8 mouse cellular contexts compared by ENCODE assay signal in the genomic region with DNA sequence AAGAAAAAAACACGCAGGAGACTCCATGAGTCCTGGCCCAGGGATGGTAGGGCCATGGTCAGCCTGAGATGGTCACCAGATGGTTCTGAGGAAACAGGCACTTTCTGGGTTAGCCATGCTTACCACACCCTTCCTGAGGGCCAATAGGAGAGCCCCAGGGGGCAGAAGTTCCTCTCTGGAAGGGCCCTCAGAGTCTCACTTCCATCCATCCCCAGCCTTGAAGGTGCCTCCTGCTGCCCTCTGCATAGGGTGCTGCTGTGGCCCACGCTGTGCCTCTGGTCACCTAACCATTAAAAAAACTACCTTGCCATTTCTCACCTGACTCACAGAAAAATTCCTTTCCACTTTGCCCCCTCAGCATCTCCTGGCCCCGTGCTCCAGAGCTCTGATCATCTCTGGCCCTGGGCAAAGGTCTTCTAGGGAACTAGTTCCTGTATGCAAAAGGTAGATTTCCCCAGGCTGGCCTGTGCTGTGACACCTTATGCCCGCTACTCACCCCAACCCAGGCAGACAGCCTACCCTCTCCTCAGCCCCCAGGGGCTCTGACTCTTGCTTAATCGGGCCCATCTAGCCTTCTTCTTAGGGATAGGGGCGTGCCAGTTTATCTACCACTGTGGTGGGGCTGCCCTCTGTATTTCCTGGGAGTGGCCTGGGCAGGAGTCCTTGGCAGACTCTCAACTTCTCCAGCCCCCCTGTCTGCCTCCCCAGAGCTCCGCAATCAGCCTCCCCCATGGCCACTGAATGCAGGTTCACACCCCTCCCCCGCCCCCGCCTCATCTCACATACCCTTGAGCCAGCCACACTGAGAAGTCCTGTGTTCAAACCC. TPM values are rescaled to one million over a fixed set of nuclear protein-coding genes. Genes with fewer than 3 reads are reported as not detected.
A peak's percentile ranks its signal among the peaks of the same experiment; 100 is the strongest.
DNase-seq lines count a peak whose midpoint lies in the region; ATAC-seq and TF ChIP-seq lines count a peak whose summit lies in the region.

No protein-coding gene starts in this region.

- H3K4me2 ChIP-seq in stomach, postnatal 0 days (replicated peaks; ENCODE audit: low read depth) = peak overlapping the region; percentile 54

- H3K9me3 ChIP-seq in stomach, postnatal 0 days (ENCODE audit: control insufficient read depth, low read length) = no peaks in the 10 kb centered on the region

- no peak overlapping the region for H3K9ac ChIP-seq in heart, adult 2 months (ENCODE audit: low read depth, low read length)
- peak overlapping the region; percentile 60 for H3K9ac ChIP-seq in stomach, postnatal 0 days (ENCODE audit: low read length)

- TF ChIP-seq CTCF in heart, adult 2 months (IDR thresholded peaks at IDR 0.05) = no peak
- TF ChIP-seq CTCF in thymus, adult 2 months (IDR thresholded peaks at IDR 0.05; ENCODE audit: borderline replicate concordance, control insufficient read depth, extremely low read depth, insufficient read depth, low read length, poor library complexity) = no peak
- no peak for TF ChIP-seq CTCF in stomach, postnatal 0 days (IDR thresholded peaks at IDR 0.05; ENCODE audit: low read depth)

- intact Hi-C loops in heart, adult 2 months (cut with DNase I) = no loop called here
- intact Hi-C loops in heart, postnatal 36 days (cut with DNase I) = no loop called here

- DNase-seq in heart, adult 2 months = peak in 1 of 2 experiments; percentile 35
- no peak for DNase-seq in heart, postnatal 36 days
- DNase-seq in thymus, adult 2 months = no peak
- no peak for DNase-seq in thymus, adult 18-20 months
- DNase-seq in kidney, postnatal 4 days = peak; percentile 45 to 62
- DNase-seq in stomach, postnatal 0 days (ENCODE audit: low spot score) = peak; percentile 38
- no peak for DNase-seq in layer of hippocampus, postnatal 10 days (ENCODE audit: low spot score in 2 of 2)
- DNase-seq in urinary bladder, adult 18-20 months (ENCODE audit: low spot score in 2 of 2) = no peak

- ATAC-seq in stomach, postnatal 0 days (ENCODE audit: low FRiP score, low TSS enrichment) = peak; percentile 19; the same call in 1 of the 2 replicates

- no peak overlapping the region for H3K27ac ChIP-seq in heart, adult 2 months
- peak overlapping the region; percentile 70 for H3K27ac ChIP-seq in thymus, adult 2 months (ENCODE audit: control insufficient read depth, insufficient read depth, low read length)
- peak overlapping the region; percentile 86 for H3K27ac ChIP-seq in stomach, postnatal 0 days (replicated peaks)

- H3K4me3 ChIP-seq in heart, adult 2 months = no peak overlapping the region
- H3K4me3 ChIP-seq in thymus, adult 2 months (ENCODE audit: control insufficient read depth, insufficient read depth, low read length) = peak overlapping the region; percentile 2
- peak overlapping the region; percentile 35 for H3K4me3 ChIP-seq in stomach, postnatal 0 days (ENCODE audit: low read depth, low read length)

- WGBS in heart, adult 2 months = 49% methylated on average over 9 of the region's 9 CpGs
- WGBS in thymus, adult 2 months = 30% methylated on average over 9 of the region's 9 CpGs
- 34% methylated on average over 8 of the region's 9 CpGs for WGBS in stomach, postnatal 0 days

- no peaks in the 10 kb centered on the region for H3K36me3 ChIP-seq in heart, adult 2 months (ENCODE audit: control insufficient read depth, insufficient read depth, low read length)
- H3K36me3 ChIP-seq in thymus, adult 2 months (ENCODE audit: control insufficient read depth, insufficient read depth, low read length) = no peaks in the 10 kb centered on the region
- no peaks in the 10 kb centered on the region for H3K36me3 ChIP-seq in stomach, postnatal 0 days (ENCODE audit: control insufficient read depth, insufficient read depth, low read length)

- no peaks in the 10 kb centered on the region; the same call in 1 of the 2 replicates for H3K4me1 ChIP-seq in heart, adult 2 months (ENCODE audit: control insufficient read depth, insufficient read depth, low read length)
- H3K4me1 ChIP-seq in thymus, adult 2 months (replicated peaks; ENCODE audit: control insufficient read depth, insufficient read depth, low read length) = peaks cover 65% of the 10 kb centered on the region
- H3K4me1 ChIP-seq in stomach, postnatal 0 days (replicated peaks; ENCODE audit: control insufficient read depth, insufficient read depth) = 0 out of 2 replicates have a peak, but pooled peaks cover 5% of the 10 kb centered on the region

- no peaks in the 10 kb centered on the region for H3K79me2 ChIP-seq in heart, adult 2 months (replicated peaks; ENCODE audit: control insufficient read depth, insufficient read depth, low read length)

- no peak for TF ChIP-seq EP300 in heart, adult 2 months (IDR thresholded peaks at IDR 0.05; ENCODE audit: insufficient read depth, low read depth, low read length)
- no peak for TF ChIP-seq EP300 in stomach, postnatal 0 days (optimal IDR thresholded peaks at IDR 0.05)

- peak; percentile 29; the same call in 1 of the 2 replicates for TF ChIP-seq POLR2A in heart, adult 2 months (IDR thresholded peaks at IDR 0.05; ENCODE audit: insufficient read depth, low read depth, low read length)
- no peak for TF ChIP-seq POLR2A in thymus, adult 2 months (IDR thresholded peaks at IDR 0.05; ENCODE audit: control insufficient read depth, extremely low read depth, insufficient read depth, low read length, poor library complexity)

- no peaks in the 10 kb centered on the region for H3K27me3 ChIP-seq in heart, adult 2 months (ENCODE audit: control insufficient read depth, insufficient read depth, low read length)
- no peaks in the 10 kb centered on the region for H3K27me3 ChIP-seq in thymus, adult 2 months (ENCODE audit: control insufficient read depth, insufficient read depth, low read length)
- H3K27me3 ChIP-seq in stomach, postnatal 0 days (ENCODE audit: control insufficient read depth, insufficient read depth, low read length) = no peaks in the 10 kb centered on the region

RNA-seq across cellular contexts. Expression of gene Sema4a, which starts 6.0 kb away (rescaled TPM):
- 1 to 10 TPM; 3.2 to 3.3 TPM for total RNA-seq in heart, adult 2 months (2021)
- polyA plus RNA-seq in heart, adult 2 months (2012; rRNA removed) = 8.5 and 9.5 TPM in 2 replicates
- total RNA-seq in heart, postnatal 36 days (2021) = 1 to 10 TPM; 3.1 to 3.6 TPM
- 99.3 and 109 TPM in 2 replicates for polyA plus RNA-seq in thymus, adult 2 months (2012; rRNA removed)
- 27.9 and 32.7 TPM in 2 replicates for polyA plus RNA-seq in stomach, postnatal 0 days (2015; fragmentation: Nextera tagmentation; extraction: Ambion mirVana)
- total RNA-seq in layer of hippocampus, postnatal 10 days (2021) = 10 to 100 TPM; 39.6 to 42.8 TPM

RNA-seq across cellular contexts. Expression of gene Slc25a44, which starts 30.0 kb away (rescaled TPM):
- 10 to 100 TPM; 11.9 to 14.6 TPM for total RNA-seq in heart, adult 2 months (2021)
- 19.1 and 25.9 TPM in 2 replicates for polyA plus RNA-seq in heart, adult 2 months (2012; rRNA removed)
- 10 to 100 TPM; 11.6 to 15.6 TPM for total RNA-seq in heart, postnatal 36 days (2021)
- 30.8 and 32.5 TPM in 2 replicates for polyA plus RNA-seq in thymus, adult 2 months (2012; rRNA removed)
- polyA plus RNA-seq in stomach, postnatal 0 days (2015; fragmentation: Nextera tagmentation; extraction: Ambion mirVana) = 9.7 and 9.8 TPM in 2 replicates
- total RNA-seq in layer of hippocampus, postnatal 10 days (2021) = 10 to 100 TPM; 54.1 to 58.1 TPM

RNA-seq across cellular contexts. Expression of gene Pmf1, which starts 44.8 kb away (rescaled TPM):
- 10 to 100 TPM; 12.4 to 15.9 TPM for total RNA-seq in heart, adult 2 months (2021)
- polyA plus RNA-seq in heart, adult 2 months (2012; rRNA removed) = 20.8 and 22.3 TPM in 2 replicates
- total RNA-seq in heart, postnatal 36 days (2021) = 10 to 100 TPM; 14.5 to 18.3 TPM
- polyA plus RNA-seq in thymus, adult 2 months (2012; rRNA removed) = 138 and 151 TPM in 2 replicates
- polyA plus RNA-seq in stomach, postnatal 0 days (2015; fragmentation: Nextera tagmentation; extraction: Ambion mirVana) = 55.6 and 58.1 TPM in 2 replicates
- 10 to 100 TPM; 10.9 to 11.6 TPM for total RNA-seq in layer of hippocampus, postnatal 10 days (2021)

RNA-seq across cellular contexts. Expression of gene Lmna, which starts 54.8 kb away (rescaled TPM):
- 100 to 1,000 TPM; 117 to 138 TPM for total RNA-seq in heart, adult 2 months (2021)
- 67.3 and 85.2 TPM in 2 replicates for polyA plus RNA-seq in heart, adult 2 months (2012; rRNA removed)
- 100 to 1,000 TPM; 121 to 130 TPM for total RNA-seq in heart, postnatal 36 days (2021)
- 59.3 and 61.1 TPM in 2 replicates for polyA plus RNA-seq in thymus, adult 2 months (2012; rRNA removed)
- 250 and 267 TPM in 2 replicates for polyA plus RNA-seq in stomach, postnatal 0 days (2015; fragmentation: Nextera tagmentation; extraction: Ambion mirVana)
- 10 to 100 TPM; 46.2 to 50.5 TPM for total RNA-seq in layer of hippocampus, postnatal 10 days (2021)

Comparison
In these comparisons a context has a peak if more than half of its experiments do, and no peak if none do; other contexts are left out.
1. DNase-seq: peak in kidney, postnatal 4 days (2 of 2) and stomach, postnatal 0 days (single experiment); none in heart, postnatal 36 days (0 of 2), thymus, adult 2 months (single experiment), thymus, adult 18-20 months (0 of 2), layer of hippocampus, postnatal 10 days (0 of 2) and urinary bladder, adult 18-20 months (0 of 2).
2. RNA of gene Sema4a, which starts 6.0 kb away (total RNA-seq): 39.6 to 42.8 TPM in layer of hippocampus, postnatal 10 days; 3.1 to 3.6 TPM in heart, postnatal 36 days and 3.2 to 3.3 TPM in heart, adult 2 months; every median in the first group is over 4 times any median in the second.